Mouse (Mus musculus) layer of hippocampus, postnatal 14 days (tissue): ENCODE measurements at regions not wholly inside any gene's neighbourhood (a gene's known extent, or its start where the extent isn't known, plus 50 kb on each side); places are given as distances from the start of the nearest gene placed in this dataset.

Experiments
- DNase-seq, 2 experiments: peaks; one replicate each; pipeline ENCODE4 v3.0.0; 2021 to 2022; ENCODE audit warnings: low spot score in 2 of 2, mixed read lengths in 1 of 2

- no peak for DNase-seq
These were observed 308.6 kb downstream of the Irx2 start for GRCm38 (mm10) chr13:72937246-72937645.

GRCm38 (mm10) chr13:72938156-72938874, 309.7 kb downstream of the Irx2 start:
- peak in 1 of 2 experiments; percentile 46 for DNase-seq

GRCm38 (mm10) chr13:72947374-72948165, 312.7 kb upstream of the Irx4 start:
- DNase-seq = no peak

- peak in 1 of 2 experiments; percentile 26 for DNase-seq
These were observed 301.4 kb upstream of the Irx4 start for GRCm38 (mm10) chr13:72958616-72959518.

- DNase-seq = no peak
These were observed 299.0 kb upstream of the Irx4 start for GRCm38 (mm10) chr13:72961291-72961690.

GRCm38 (mm10) chr13:72972165-72972564, 288.1 kb upstream of the Irx4 start:
- DNase-seq = no peak

- DNase-seq = no peak
These were observed 287.4 kb upstream of the Irx4 start for GRCm38 (mm10) chr13:72972894-72973293.

DNA sequence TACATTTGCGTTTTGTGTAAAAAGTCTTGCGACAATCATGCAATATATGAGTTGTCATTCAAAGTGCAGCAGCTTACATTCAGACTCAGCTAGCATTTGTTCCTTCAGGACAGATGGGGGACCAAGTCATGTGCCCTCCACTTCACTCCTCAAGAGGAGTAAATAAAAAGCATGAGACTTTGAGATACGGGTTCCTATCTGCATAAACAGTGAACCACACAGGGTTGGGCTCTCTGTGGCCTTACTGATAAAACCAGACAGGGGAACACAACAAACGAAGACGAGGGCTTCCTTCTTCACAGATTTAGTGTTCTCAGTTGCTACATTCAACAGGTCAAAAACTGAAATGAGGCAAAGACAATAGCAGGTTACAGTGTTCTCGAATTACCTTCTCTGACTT, 283.1 kb upstream of the Irx4 start:
- DNase-seq = no peak

- no peak for DNase-seq
These were observed 282.3 kb upstream of the Irx4 start for GRCm38 (mm10) chr13:72977971-72978370.

DNA sequence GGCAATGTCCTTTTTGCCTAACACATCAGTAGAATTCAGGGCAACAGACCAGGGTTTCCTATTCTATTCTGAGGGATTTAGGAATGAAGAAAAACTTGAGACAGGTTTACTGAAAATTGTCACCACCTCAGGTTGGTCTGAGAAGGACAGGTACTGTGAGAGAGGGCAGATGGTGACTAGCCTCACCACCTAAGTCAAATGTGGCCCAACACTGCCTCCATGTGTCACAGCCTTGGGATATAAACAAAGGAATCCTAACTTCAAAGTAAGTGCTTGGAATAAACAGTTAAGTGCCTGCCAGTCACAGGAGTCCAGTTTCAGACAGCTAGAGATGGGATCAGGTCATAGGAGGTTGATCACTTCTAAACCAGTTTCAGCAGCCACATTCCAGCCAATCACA, 281.3 kb upstream of the Irx4 start:
- no peak for DNase-seq

DNA sequence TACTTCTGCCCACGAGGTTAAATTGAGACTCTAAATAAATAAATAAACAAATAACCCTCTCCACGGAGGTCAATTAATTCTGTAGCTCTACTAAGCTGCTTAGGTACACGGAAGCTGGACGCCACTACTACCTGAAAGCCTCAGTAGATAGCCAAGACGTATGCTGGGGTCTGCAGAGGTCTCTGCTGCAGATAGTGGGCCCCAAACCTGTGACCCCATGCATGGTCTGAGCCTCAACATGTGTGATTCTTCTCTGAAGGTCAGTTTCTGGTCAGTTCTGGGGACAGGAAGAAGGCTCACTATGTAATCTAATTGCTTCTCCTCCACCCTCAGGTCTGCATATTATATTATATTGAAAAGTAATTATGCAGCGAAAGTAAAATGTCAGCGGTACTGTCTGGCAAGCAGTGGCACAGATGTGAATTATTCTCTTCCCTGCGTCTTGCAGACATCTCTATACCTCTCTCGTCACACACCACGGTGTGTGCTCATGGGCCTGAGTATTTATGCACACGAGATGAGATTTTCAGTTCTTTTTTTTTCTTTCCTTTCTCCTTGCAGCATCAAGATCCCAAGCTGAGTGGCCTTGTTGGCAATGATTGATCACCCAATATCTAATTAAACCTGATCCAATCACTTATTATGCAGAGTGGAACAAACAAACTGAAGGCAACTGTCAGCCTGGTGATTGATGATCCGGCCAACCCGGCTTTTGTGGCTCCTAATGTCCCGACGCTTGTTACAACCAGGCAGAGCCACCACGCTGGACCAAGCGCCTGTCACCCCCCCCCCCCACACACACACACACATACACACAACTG, 267.5 kb upstream of the Irx4 start:
- no peak for DNase-seq

DNA sequence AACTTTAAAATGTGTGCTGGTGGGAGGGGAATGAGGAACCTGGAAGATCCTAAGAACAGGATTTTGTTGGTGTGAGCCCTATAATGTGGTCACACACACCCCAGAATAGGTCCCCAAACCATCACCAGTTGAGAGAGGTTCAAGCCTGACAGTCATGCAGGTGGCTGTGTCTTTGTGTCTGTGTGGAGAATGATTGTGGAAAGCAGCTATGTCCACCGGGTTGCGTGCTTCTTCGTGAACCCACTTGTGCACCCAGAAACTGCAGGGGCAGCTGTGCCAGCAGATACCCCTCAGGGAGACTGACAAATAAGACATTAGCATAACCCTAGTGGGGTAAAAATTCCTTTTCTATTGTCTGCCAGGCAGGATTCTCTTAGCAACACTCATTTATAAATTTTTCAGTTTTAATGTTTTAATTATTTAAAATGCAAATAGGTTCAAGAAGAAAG, 266.8 kb upstream of the Irx4 start:
- DNase-seq = no peak

DNA sequence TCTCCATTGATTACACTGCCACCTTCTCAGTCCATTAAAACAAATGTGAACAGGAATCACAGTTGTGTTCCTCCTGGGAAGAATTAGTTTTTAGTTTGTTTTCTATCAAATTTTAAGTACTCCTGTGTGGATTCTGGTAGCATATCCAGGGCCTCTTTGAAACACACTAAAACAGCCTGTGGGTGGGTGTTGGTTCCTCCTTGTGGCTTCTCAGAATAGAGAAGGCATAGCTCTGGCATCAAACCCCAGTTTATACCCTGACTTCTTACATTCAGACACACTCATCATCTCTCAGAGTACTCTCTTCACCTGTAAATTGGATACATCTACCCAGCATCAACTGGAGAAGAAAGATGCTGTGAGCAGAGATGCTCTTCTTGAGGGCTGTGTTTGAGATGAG, 265.7 kb upstream of the Irx4 start:
- no peak for DNase-seq

DNA sequence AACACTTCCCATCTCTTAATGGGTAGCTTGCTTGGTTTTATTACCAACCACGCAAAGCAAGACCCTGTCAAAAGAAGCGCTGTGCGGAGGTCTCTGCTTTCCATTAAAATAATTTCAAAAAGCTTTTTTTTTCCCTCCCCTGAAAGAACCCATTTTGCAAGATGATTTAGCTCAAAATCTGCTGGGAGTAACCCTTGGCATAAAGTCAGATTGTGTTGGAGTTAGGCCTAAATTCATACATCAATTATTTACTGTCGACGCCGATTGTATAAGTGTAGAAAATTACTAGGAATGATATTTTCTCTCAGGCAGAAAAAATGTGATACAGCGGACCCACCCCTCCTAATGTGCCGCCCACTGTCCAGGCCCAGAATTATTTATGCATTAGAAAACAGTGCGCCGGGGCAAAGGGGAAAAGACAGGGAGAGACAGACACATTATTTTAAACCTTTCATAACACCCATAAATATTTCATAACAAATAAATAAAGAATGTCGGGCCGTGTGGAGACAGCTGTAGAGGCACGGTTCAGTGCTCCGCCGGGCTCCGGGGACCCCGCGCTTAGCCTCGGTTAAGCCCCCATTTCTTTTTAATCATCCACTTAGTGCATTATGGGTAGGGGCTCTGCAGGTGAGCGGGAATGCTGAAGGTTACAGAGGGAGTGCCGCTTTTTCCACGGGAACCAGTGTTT, 251.3 kb upstream of the Irx4 start:
- no peak for DNase-seq

DNA sequence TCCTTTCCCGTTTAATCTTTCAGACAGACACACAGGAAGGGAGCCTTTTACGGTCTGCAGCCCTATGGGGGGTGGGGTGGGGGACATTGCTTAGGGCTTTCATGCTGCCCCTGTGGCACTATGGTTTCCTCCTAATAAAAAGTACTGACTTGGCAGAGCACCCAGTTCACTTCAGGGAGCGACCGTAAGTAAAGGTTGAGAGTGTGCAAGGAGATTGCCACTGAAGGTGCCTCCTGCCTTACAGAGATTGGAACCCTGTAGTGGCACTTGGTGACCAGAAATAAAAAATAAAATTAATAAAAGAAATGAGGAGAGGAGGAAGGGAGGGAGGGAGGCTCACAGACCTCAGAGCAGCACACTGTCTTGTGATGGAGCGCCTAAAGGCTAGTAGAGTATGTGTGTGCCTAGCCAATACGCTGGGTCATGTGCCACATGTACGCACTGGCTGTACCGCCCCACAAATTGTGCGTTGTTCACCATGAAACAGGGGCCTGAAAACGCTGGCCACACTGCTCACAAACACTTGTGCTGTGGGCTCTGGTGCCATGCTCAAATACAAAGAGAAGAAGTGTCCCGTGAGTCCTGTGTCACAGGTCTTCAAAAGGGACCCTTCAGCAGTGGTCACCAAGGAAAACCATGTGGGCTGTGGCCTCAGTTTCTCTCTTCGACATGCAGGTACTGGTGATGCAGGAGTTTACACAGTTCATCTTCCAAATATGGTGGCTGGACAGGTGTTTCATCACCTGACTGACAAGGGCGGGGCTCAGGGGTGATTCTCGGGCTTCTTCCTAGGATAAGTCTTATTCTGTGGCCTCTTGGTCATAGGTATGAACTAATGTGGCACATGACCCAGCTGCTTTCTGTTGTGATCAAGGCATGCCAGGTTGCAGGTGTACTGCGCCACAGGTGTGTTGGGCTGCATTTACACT, 250.5 kb upstream of the Irx4 start:
- DNase-seq = no peak

DNA sequence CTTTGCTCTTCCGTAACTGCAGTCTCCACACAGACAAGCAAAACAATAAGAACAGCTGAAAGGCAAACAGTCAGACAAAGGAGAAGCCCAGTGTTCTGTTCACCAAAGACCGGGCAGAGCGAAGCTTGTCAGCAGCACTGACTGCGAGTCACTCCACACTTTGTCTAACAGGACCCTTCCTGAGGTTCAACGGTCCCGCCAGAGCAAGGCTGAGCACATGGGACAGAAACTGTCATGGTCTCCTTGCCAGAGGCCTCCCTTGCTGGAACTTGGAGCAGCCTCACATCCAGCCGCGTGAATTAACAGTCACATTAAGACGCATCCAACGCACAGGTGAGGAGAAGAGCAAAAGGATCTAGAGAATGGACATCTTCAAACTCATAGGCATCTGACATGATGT, 241.1 kb upstream of the Irx4 start:
- DNase-seq = no peak

GRCm38 (mm10) chr13:73031217-73031616, 229.1 kb upstream of the Irx4 start:
- no peak for DNase-seq

DNA sequence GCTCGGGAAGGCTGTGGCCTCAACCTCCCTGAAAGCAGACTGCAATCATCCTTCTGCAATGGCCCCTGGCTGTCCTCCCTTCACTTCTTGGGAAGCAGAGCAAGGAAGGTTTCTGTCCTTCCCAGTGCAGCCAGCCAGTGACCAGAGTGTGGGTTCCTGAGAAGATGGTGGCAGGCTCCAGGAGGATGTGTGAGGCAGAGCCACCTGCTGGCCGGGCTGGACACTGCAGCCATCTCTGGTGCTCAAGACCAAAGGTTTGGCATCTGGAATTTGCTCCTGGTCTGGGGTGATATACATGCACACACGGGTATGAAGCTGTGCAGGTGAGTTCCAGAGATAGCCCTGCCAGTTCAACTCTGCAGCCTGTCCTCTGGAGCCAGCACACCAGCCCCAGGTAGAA, 227.2 kb upstream of the Irx4 start:
- DNase-seq = peak; percentile 18 to 36
